Comparison of ENCODE assay signal across 18 mouse cellular contexts in the genomic region with DNA sequence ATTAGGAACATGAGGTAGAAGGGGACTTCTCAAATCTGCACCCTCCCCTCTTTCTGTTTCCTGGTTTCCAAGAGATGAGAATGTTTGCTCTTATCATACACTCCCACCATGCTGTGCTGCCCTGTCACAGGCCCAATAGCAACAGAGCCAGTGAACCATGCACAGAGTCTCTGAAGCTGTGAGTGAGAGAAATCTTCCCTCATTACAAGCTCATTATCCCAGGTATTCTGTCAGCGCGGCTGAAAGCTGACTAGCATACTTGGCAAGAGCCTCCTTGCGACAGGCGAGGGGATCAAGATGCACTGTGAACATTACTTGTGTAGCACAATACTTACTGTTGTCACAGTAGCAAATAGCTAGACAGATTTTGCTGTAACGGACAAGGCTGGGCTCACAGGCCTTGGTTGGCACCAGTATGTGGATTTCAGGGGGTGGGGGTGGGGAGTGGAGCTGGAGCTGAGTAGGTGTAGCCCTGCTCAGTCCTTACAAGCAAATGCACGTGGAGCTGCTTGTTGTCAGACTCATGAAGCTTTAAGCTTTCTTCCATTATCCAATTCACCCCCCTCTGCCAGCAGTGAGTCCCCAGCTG.
A peak's percentile ranks its signal among the peaks of the same experiment; 100 is the strongest.
DNase-seq lines count a peak whose midpoint lies in the region; ATAC-seq lines count a peak whose summit lies in the region.
"Had no signal": no experiment of that assay in that cellular context is flagged by ENCODE, and none has a peak within 500 bp of the region (broad histone marks: within the 10 kb centered on the region; RNA-seq: fewer than 3 reads in every experiment).

No protein-coding gene starts in this region.

- no peaks in the 10 kb centered on the region for H3K36me3 ChIP-seq in hindbrain, embryonic 16.5 days (ENCODE audit: control insufficient read depth, insufficient read depth, low read length)
- no peaks in the 10 kb centered on the region for H3K36me3 ChIP-seq in hindbrain, embryonic 13.5 days
- no peaks in the 10 kb centered on the region for H3K36me3 ChIP-seq in forebrain, embryonic 13.5 days (ENCODE audit: poor library complexity, severe bottlenecking)
- H3K36me3 ChIP-seq in forebrain, embryonic 16.5 days (ENCODE audit: control insufficient read depth, insufficient read depth) = no peaks in the 10 kb centered on the region
- H3K36me3 ChIP-seq: embryonic facial prominence, embryonic 10.5 days; G1E; heart, embryonic 12.5 days; hindbrain, embryonic 10.5 days; hindbrain, embryonic 15.5 days had no signal

- no peak for DNase-seq in yolk sac, embryonic 10.5 days (ENCODE audit: low spot score)
- DNase-seq in gastrocnemius, adult 8-10 months (ENCODE audit: low spot score in 2 of 2) = no peak
- DNase-seq: adrenal gland, postnatal 10 days; cerebellum, adult 11-12 months; cerebellum, adult 9-10 months; cerebellum, postnatal 25 days; gastrocnemius, postnatal 25 days had no signal

- 36% methylated on average over 6 of the region's 6 CpGs for WGBS in hindbrain, embryonic 16.5 days
- WGBS in hindbrain, embryonic 13.5 days = 35% methylated on average over 6 of the region's 6 CpGs
- WGBS in forebrain, embryonic 13.5 days = 19% methylated on average over 6 of the region's 6 CpGs
- 34% methylated on average over 6 of the region's 6 CpGs for WGBS in forebrain, embryonic 16.5 days

- no peak overlapping the region for H3K4me2 ChIP-seq in hindbrain, embryonic 16.5 days (ENCODE audit: low read length)
- no peak overlapping the region for H3K4me2 ChIP-seq in hindbrain, embryonic 13.5 days
- H3K4me2 ChIP-seq in forebrain, embryonic 13.5 days = no peak overlapping the region
- no peak overlapping the region for H3K4me2 ChIP-seq in forebrain, embryonic 16.5 days (ENCODE audit: low read length)
- H3K4me2 ChIP-seq: heart, embryonic 12.5 days; hindbrain, embryonic 15.5 days had no signal

- no peak overlapping the region for H3K4me3 ChIP-seq in hindbrain, embryonic 16.5 days (ENCODE audit: low read length)
- no peak overlapping the region for H3K4me3 ChIP-seq in hindbrain, embryonic 13.5 days
- H3K4me3 ChIP-seq in forebrain, embryonic 13.5 days = no peak overlapping the region
- H3K4me3 ChIP-seq in forebrain, embryonic 16.5 days (replicated peaks; ENCODE audit: low read length) = no peak overlapping the region
- H3K4me3 ChIP-seq: embryonic facial prominence, embryonic 10.5 days; heart, embryonic 12.5 days; hindbrain, embryonic 10.5 days; hindbrain, embryonic 15.5 days had no signal

- H3K9me3 ChIP-seq in hindbrain, embryonic 16.5 days (ENCODE audit: control insufficient read depth, low read length) = no peaks in the 10 kb centered on the region
- no peaks in the 10 kb centered on the region for H3K9me3 ChIP-seq in hindbrain, embryonic 13.5 days
- no peaks in the 10 kb centered on the region for H3K9me3 ChIP-seq in forebrain, embryonic 13.5 days (replicated peaks)
- H3K9me3 ChIP-seq in forebrain, embryonic 16.5 days (ENCODE audit: control insufficient read depth, low read length) = no peaks in the 10 kb centered on the region
- H3K9me3 ChIP-seq: embryonic facial prominence, embryonic 10.5 days; heart, embryonic 12.5 days; hindbrain, embryonic 10.5 days; hindbrain, embryonic 15.5 days had no signal

- no peak overlapping the region for H3K9ac ChIP-seq in hindbrain, embryonic 16.5 days (ENCODE audit: low read depth, low read length)
- no peak overlapping the region for H3K9ac ChIP-seq in hindbrain, embryonic 13.5 days
- no peak overlapping the region for H3K9ac ChIP-seq in forebrain, embryonic 13.5 days
- H3K9ac ChIP-seq in forebrain, embryonic 16.5 days (replicated peaks; ENCODE audit: low read depth, low read length) = no peak overlapping the region
- H3K9ac ChIP-seq: heart, embryonic 12.5 days; hindbrain, embryonic 15.5 days had no signal

- no peaks in the 10 kb centered on the region for H3K27me3 ChIP-seq in hindbrain, embryonic 16.5 days (replicated peaks; ENCODE audit: control insufficient read depth, insufficient read depth, low read length)
- no peaks in the 10 kb centered on the region for H3K27me3 ChIP-seq in hindbrain, embryonic 13.5 days
- no peaks in the 10 kb centered on the region for H3K27me3 ChIP-seq in forebrain, embryonic 13.5 days
- H3K27me3 ChIP-seq in forebrain, embryonic 16.5 days (replicated peaks; ENCODE audit: control insufficient read depth, insufficient read depth, low read length) = no peaks in the 10 kb centered on the region
- H3K27me3 ChIP-seq: heart, embryonic 12.5 days; hindbrain, embryonic 15.5 days had no signal

- no peak overlapping the region for H3K27ac ChIP-seq in hindbrain, embryonic 16.5 days (ENCODE audit: low read depth, low read length)
- no peak overlapping the region for H3K27ac ChIP-seq in hindbrain, embryonic 13.5 days
- H3K27ac ChIP-seq in forebrain, embryonic 13.5 days = no peak overlapping the region
- no peak overlapping the region for H3K27ac ChIP-seq in forebrain, embryonic 16.5 days (ENCODE audit: low read length)
- H3K27ac ChIP-seq: embryonic facial prominence, embryonic 10.5 days; hindbrain, embryonic 10.5 days; hindbrain, embryonic 15.5 days had no signal

- ATAC-seq in hindbrain, embryonic 16.5 days = 0 out of 2 replicates have a peak, but pooled peaks have one; percentile 34
- ATAC-seq in hindbrain, embryonic 13.5 days (ENCODE audit: low FRiP score) = no peak
- peak; percentile 74 for ATAC-seq in forebrain, embryonic 13.5 days
- ATAC-seq in forebrain, embryonic 16.5 days = peak; percentile 77
- ATAC-seq: inflammation-experienced regulatory T-cells, adult 6 months; intestine, postnatal 0 days had no signal

- no peaks in the 10 kb centered on the region for H3K4me1 ChIP-seq in hindbrain, embryonic 16.5 days (ENCODE audit: control insufficient read depth, insufficient read depth, low read depth, low read length)
- H3K4me1 ChIP-seq in hindbrain, embryonic 13.5 days (replicated peaks) = no peaks in the 10 kb centered on the region
- no peaks in the 10 kb centered on the region for H3K4me1 ChIP-seq in forebrain, embryonic 13.5 days
- H3K4me1 ChIP-seq in forebrain, embryonic 16.5 days (replicated peaks; ENCODE audit: control insufficient read depth, insufficient read depth, low read length) = no peaks in the 10 kb centered on the region
- H3K4me1 ChIP-seq: embryonic facial prominence, embryonic 10.5 days; heart, embryonic 12.5 days; hindbrain, embryonic 10.5 days; hindbrain, embryonic 15.5 days had no signal
